Mouse (Mus musculus) forebrain, postnatal 0 days (tissue): ENCODE measurements around the gene Pigq. TPM values are rescaled to one million over a fixed set of nuclear protein-coding genes. Genes with fewer than 3 reads are reported as not detected.

Experiments used
- ATAC-seq: fragments of 200-750 bp; cut with Nextera tagmentation; 2 replicates; pipeline ENCODE4 v1.8.0; 2017; ENCODE audit warnings: mild to moderate bottlenecking, moderate library complexity
- DNase-seq: peaks from one replicate; pipeline ENCODE4 v3.0.0-alpha.2; 2015
- H3K27ac ChIP-seq: fragments of 300-500 bp; sonication (generic); 2 replicates; pipeline ENCODE4 v1.5.1; 2014; ENCODE audit warnings: low read depth, mild to moderate bottlenecking, antibody characterized with exemption, low read length, moderate library complexity, mixed read lengths
- H3K27me3 ChIP-seq: fragments of 300-500 bp; sonication (generic); 2 replicates; pipeline ENCODE4 v1.6.1; 2014; ENCODE audit warnings: mild to moderate bottlenecking, low read length, mixed read lengths; ENCODE audit not compliant: insufficient read depth
- H3K36me3 ChIP-seq: fragments of 300-500 bp; sonication (generic); 2 replicates; pipeline ENCODE4 v1.6.1; 2014; ENCODE audit warnings: mild to moderate bottlenecking, moderate library complexity; ENCODE audit not compliant: insufficient read depth
- H3K4me1 ChIP-seq: fragments of 300-500 bp; sonication (generic); 2 replicates; pipeline ENCODE4 v1.6.1; 2014; ENCODE audit warnings: antibody characterized with exemption; ENCODE audit not compliant: insufficient read depth
- H3K4me2 ChIP-seq: fragments of 300-500 bp; sonication (generic); 2 replicates; pipeline ENCODE4 v1.6.1; 2014; ENCODE audit warnings: low read depth, mild to moderate bottlenecking, moderate library complexity
- H3K4me3 ChIP-seq: fragments of 300-500 bp; sonication (generic); 2 replicates; pipeline ENCODE4 v1.5.1; 2014; ENCODE audit warnings: low read depth, low read length, mixed read lengths
- H3K9ac ChIP-seq: fragments of 300-500 bp; sonication (generic); 2 replicates; pipeline ENCODE4 v1.6.1; 2014; ENCODE audit warnings: mild to moderate bottlenecking
- H3K9me3 ChIP-seq: fragments of 300-500 bp; sonication (generic); 2 replicates; pipeline ENCODE4 v1.6.1; 2016; ENCODE audit warnings: low read length
- CTCF ChIP-seq: sonication (generic); IDR thresholded peaks from 2 replicates; pipeline ENCODE4 v1.5.1; 2016; ENCODE audit warnings: antibody characterized with exemption, control low read depth, low read depth
- WGBS: fragments of 180-500 bp; shearing (Covaris S2); extraction: QIAGEN DNeasy Blood & Tissue Kit; methylation state at CpG from one replicate; pipeline ENCODE4 v1.1.7; 2014; 5-methylcytosine and 5-hydroxymethylcytosine counted together
- polyA plus RNA-seq: library from polyadenylated mRNA; unstranded; fragments of >200 nt; fragmentation: Nextera tagmentation; extraction: Ambion mirVana; gene quantifications from 2 replicates; pipeline ENCODE4 v1.2.1, GENCODE M21; 2015
- total RNA-seq: library from RNA; depleted of rRNA; stranded (reverse); fragments of >200 nt; gene quantifications from 2 replicates; pipeline ENCODE4 v1.2.3, GENCODE M21; 2014

Gene Pigq
- total and polyA plus RNA-seq, 2 experiments from 2014 or later = 50.6 to 63.7 TPM

DNA sequence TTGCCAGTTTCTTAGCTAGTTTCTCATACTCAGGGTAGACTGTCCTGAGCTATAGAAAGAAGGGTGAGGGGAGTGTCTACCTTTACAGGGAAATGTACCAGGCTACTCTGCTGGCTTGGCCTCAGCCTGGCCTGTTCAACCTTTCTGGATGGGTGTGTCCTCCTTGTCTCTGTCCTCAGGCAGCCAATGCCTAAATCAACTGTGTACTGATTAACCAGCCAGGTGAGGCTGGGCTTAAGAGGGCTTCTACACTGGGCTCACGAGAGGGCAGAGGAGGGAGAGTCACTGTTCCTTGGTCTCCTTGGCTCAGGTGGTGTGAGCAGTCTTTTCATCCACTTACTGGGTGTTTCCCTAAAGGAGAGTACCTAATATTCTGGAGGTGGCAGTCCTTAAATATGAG lies 23.4 kb upstream of the Pigq start:
- DNase-seq = no peak
- H3K27ac ChIP-seq = no peak overlapping the region
- TF ChIP-seq CTCF = no peak
- no peak for ATAC-seq
- no peak overlapping the region for H3K9ac ChIP-seq
- H3K27me3 ChIP-seq = no peaks in the 10 kb centered on the region
- WGBS = 86% methylated on average over 1 of the region's 1 CpGs
- H3K4me2 ChIP-seq = no peak overlapping the region
- H3K36me3 ChIP-seq = peaks cover 13% of the 10 kb centered on the region
- no peaks in the 10 kb centered on the region for H3K9me3 ChIP-seq
- no peak overlapping the region for H3K4me3 ChIP-seq
- no peaks in the 10 kb centered on the region for H3K4me1 ChIP-seq

DNA sequence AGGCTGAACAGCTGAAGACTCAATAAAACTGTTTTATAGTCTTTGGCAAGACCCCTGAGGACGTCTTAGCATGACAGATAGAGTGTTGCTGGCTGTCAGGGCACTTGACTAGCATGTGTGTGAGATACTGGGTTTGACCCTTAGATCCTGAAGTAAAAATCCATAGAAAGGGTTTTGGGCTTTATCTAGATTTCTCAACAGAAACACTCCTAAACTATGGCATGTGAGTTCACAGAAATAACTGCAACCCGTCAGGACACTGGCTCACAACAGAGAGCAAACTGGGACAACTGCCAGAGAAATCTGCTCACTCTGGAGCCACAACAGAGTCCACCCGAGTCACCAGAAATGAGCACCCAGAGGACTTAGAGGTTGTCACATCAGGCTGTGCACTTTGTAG lies 22.9 kb upstream of the Pigq start:
- Histone ChIP-seq H3K9me3 (no peaks in the 10 kb centered on the region), H3K9ac (no peak overlapping the region), H3K4me2 (no peak overlapping the region), H3K36me3 (peaks cover 18% of the 10 kb centered on the region), H3K27me3 (no peaks in the 10 kb centered on the region), H3K27ac (no peak overlapping the region), H3K4me1 (no peaks in the 10 kb centered on the region), H3K4me3 (no peak overlapping the region)
- TF ChIP-seq CTCF = no peak
- ATAC-seq = no peak
- WGBS = 54% methylated on average over 3 of the region's 3 CpGs
- DNase-seq = no peak

DNA sequence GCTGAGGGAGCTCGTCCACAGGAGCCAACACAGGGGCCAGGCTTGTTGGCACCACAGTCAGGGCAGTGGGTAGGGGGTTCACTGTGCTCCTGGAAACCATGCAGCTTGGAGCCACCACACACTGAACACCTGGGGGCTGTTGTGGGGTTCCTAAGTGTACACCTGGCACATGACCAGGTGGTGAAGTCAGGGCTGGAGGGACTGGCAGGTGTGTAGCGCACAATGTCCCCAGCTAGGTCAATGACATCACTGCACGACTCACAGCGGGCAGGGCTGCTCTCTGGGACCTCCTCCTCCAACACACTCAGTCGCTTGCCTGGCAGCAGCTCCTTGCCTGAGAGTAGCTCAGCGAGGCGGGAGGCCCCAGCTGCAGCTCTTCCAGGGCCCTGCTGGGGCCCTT lies 19.5 kb upstream of the Pigq start:
- Histone ChIP-seq H3K36me3 (peaks cover 29% of the 10 kb centered on the region), H3K9me3 (no peaks in the 10 kb centered on the region), H3K4me3 (no peak overlapping the region), H3K27ac (no peak overlapping the region), H3K9ac (no peak overlapping the region), H3K4me2 (no peak overlapping the region), H3K4me1 (no peaks in the 10 kb centered on the region), H3K27me3 (no peaks in the 10 kb centered on the region)
- WGBS = 86% methylated on average over 7 of the region's 7 CpGs
- TF ChIP-seq CTCF = no peak
- ATAC-seq (no peak), DNase-seq (no peak)

DNA sequence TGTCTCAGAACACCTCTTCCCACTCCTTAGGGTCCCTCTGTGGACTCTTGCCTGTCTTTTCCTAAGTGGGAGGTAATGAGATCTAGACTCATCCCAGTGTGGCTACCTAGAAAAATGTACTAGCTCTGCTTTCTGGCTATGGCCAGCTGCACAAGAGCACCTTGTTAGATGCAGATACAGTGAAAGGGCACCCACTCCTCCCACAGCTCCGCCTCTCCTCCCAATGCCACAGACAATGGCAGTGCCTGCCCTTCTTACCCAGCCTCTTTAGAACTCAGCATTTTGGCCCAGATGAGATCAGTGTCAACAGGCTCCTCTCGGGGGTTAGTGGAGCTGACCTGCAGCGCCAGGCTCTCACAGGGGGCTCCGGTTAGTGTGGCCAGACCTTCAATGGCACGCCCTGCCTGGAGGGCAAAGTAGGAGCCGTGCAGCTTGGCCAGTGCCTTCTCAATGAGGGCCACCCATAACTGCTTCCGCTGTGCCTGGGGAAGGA lies 17.7 kb upstream of the Pigq start:
- WGBS = 94% methylated on average over 7 of the region's 7 CpGs
- ATAC-seq (no peak), DNase-seq (no peak)
- TF ChIP-seq CTCF = no peak
- H3K9me3 ChIP-seq = no peaks in the 10 kb centered on the region
- H3K9ac ChIP-seq = no peak overlapping the region
- H3K27ac ChIP-seq = no peak overlapping the region
- H3K4me3 ChIP-seq = no peak overlapping the region
- no peaks in the 10 kb centered on the region for H3K27me3 ChIP-seq
- H3K4me2 ChIP-seq = no peak overlapping the region
- H3K36me3 ChIP-seq = peaks cover 36% of the 10 kb centered on the region
- H3K4me1 ChIP-seq = no peaks in the 10 kb centered on the region

DNA sequence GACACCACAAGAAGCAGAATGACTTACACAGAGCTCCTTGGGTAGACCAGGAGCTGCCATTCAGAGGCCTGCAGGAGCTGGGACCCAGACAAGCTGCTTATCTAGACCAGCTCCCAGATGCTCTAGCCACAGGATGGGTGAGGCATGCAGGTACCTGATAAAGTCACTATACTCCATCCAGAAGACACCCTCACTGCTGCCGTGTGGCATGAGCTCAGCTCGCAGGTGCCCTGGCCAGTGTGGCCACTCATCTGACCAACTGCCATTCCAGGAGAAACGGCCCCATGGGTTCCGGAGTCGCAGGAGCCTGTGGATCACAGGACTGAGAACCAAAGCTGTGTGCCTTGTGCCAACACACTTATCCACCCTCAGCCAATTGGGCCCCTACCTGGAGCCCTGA lies 16.8 kb upstream of the Pigq start:
- Histone ChIP-seq H3K4me2 (no peak overlapping the region), H3K9me3 (no peaks in the 10 kb centered on the region), H3K36me3 (peaks cover 36% of the 10 kb centered on the region), H3K9ac (no peak overlapping the region), H3K27me3 (no peaks in the 10 kb centered on the region), H3K27ac (no peak overlapping the region), H3K4me1 (no peaks in the 10 kb centered on the region), H3K4me3 (no peak overlapping the region)
- WGBS = 96% methylated on average over 5 of the region's 5 CpGs
- DNase-seq (no peak), ATAC-seq (no peak)
- no peak for TF ChIP-seq CTCF

DNA sequence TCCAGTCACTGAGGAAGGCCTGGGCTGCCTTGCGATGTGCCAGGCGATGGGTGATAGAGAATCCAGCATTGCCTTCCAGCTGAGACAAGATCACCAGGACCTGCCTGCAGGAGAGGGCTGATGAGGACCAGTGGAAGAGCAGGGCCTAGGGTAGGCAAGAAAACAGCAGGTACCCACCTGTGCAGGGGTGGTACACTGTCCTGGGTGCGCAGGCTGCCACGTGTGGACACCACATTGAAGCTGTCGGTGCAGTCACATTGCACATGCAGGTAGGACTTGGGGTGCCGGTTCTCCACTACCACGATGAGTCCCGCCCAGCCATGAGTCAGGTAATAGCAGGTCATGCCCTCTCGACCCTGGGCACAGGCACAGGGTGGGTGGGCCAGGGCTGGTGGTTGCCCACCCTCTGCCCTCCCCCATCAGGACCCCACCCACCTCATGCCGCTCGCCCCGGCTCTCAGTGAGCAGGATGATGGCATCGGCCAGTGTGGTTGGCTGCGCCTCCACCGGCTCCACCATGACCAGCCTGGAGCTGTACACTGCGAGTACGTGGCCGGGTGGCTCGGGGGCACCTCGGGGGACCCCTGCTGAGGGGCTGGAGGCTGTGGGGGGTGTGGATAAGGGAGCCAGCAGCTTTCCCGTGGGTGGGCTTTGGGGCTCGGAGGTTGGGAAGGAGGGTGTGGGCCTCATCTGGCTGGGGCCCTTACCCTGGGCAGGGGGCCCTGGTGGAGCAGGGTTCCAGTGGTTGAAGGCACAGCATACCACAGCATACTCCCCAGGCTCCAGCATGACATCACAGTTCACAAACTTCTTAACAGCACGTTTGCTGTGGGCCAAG lies 15.1 kb upstream of the Pigq start:
- Histone ChIP-seq H3K27me3 (no peaks in the 10 kb centered on the region), H3K4me1 (no peaks in the 10 kb centered on the region), H3K36me3 (peaks cover 36% of the 10 kb centered on the region), H3K27ac (no peak overlapping the region), H3K4me3 (no peak overlapping the region), H3K9ac (no peak overlapping the region), H3K9me3 (no peaks in the 10 kb centered on the region), H3K4me2 (no peak overlapping the region)
- WGBS = 92% methylated on average over 23 of the region's 23 CpGs
- no peak for TF ChIP-seq CTCF
- no peak for DNase-seq
- no peak for ATAC-seq

DNA sequence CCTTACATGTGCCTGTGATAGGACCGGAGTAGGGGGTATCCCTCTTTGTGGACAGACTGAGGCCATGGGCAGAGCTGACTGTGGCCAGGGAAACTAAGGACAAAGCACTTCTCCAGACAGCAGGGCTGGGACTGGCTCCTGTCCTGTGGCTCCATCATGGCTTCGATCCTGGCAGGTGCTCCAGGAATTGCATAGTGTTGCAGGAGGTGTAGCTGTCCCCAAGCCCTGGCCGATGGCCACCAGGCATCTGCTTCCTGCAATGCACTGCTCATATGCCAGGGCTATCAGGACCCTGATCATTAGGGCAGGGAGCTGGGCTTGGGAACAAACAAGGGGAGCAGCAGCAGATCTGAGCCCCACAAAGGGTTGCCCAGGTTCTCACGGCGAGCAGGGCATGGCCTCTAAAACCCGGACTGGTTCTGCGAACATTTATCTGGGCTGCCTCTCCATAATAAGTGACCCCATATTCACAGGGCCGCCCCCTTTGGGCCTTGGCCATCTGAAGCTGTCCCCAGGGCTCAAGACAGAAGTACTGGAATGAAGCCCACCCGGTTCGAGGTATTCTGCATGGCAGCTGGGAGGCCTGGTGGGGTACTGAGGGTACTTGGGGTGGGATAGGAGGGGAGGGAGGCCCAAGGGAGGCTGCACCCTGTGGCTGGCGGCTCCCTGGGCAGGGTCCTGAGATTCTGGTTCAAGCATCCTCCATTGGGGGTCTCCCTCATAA lies 14.2 kb upstream of the Pigq start:
- ATAC-seq (no peak), DNase-seq (no peak)
- no peak overlapping the region for H3K4me3 ChIP-seq
- no peak overlapping the region for H3K9ac ChIP-seq
- no peaks in the 10 kb centered on the region for H3K4me1 ChIP-seq
- no peaks in the 10 kb centered on the region for H3K27me3 ChIP-seq
- no peak overlapping the region for H3K4me2 ChIP-seq
- H3K9me3 ChIP-seq = no peaks in the 10 kb centered on the region
- H3K27ac ChIP-seq = no peak overlapping the region
- peaks cover 33% of the 10 kb centered on the region for H3K36me3 ChIP-seq
- no peak for TF ChIP-seq CTCF
- 90% methylated on average over 11 of the region's 11 CpGs for WGBS
